Mouse (Mus musculus) CD4-positive, CD25-positive, alpha-beta regulatory T cell, adult 2 months (primary cell): ENCODE results near the gene Spata5.

Experiments used
- DNase-seq: peaks from one replicate; pipeline ENCODE4 v3.0.0-alpha.2; 2012; ENCODE audit warnings: low read depth, low spot score

The Spata5 gene

GRCm38 (mm10) chr3:37419458-37419991 lies at the start of gene Spata5:
Gene Spata5, plus strand, starts transcription at chr3:37419896.
- DNase-seq: peak; percentile 100

- peak; percentile 34 for DNase-seq
Observed at GRCm38 (mm10) chr3:37370407-37370806, 49.3 kb upstream of the Spata5 start.

GRCm38 (mm10) chr3:37373712-37374111 lies 46.0 kb upstream of the Spata5 start:
- DNase-seq: no peak

GRCm38 (mm10) chr3:37377926-37378325 lies 41.8 kb upstream of the Spata5 start:
- DNase-seq: no peak

- no peak for DNase-seq
Observed at GRCm38 (mm10) chr3:37378412-37378811, 41.3 kb upstream of the Spata5 start.

- peak; percentile 37 for DNase-seq
Observed at GRCm38 (mm10) chr3:37379201-37379600, 40.5 kb upstream of the Spata5 start.

- DNase-seq: no peak
Observed at GRCm38 (mm10) chr3:37379930-37380881, 39.5 kb upstream of the Spata5 start.

- DNase-seq: no peak
Observed at GRCm38 (mm10) chr3:37381457-37381856, 38.2 kb upstream of the Spata5 start.

- no peak for DNase-seq
Observed at GRCm38 (mm10) chr3:37383096-37383765, 36.5 kb upstream of the Spata5 start.

- no peak for DNase-seq
Observed at GRCm38 (mm10) chr3:37387310-37387709, 32.4 kb upstream of the Spata5 start.

- no peak for DNase-seq
Observed at GRCm38 (mm10) chr3:37396930-37397608, 22.6 kb upstream of the Spata5 start.

DNA sequence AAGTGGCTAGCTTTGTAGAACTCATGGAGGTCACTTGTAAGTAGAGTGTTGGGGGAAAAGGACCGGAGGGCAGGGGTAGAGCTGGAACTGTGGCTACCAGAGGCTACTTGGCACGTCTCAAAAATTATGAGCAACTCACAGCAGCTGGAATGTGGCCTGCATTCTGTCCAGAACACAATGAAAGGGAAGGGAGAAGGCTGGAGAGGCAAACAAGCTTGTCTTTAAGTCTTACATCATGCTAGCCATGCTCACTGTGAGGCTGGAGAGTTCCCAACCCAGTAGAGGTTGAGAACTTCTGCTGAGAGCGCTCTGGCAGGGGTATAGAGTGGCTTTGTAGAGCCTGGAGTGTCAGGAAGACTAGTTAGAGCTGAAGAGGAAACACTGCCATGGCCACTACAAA lies 22.1 kb upstream of the Spata5 start:
- DNase-seq: no peak

- DNase-seq: no peak
Observed at GRCm38 (mm10) chr3:37398661-37399395, 20.9 kb upstream of the Spata5 start.

DNA sequence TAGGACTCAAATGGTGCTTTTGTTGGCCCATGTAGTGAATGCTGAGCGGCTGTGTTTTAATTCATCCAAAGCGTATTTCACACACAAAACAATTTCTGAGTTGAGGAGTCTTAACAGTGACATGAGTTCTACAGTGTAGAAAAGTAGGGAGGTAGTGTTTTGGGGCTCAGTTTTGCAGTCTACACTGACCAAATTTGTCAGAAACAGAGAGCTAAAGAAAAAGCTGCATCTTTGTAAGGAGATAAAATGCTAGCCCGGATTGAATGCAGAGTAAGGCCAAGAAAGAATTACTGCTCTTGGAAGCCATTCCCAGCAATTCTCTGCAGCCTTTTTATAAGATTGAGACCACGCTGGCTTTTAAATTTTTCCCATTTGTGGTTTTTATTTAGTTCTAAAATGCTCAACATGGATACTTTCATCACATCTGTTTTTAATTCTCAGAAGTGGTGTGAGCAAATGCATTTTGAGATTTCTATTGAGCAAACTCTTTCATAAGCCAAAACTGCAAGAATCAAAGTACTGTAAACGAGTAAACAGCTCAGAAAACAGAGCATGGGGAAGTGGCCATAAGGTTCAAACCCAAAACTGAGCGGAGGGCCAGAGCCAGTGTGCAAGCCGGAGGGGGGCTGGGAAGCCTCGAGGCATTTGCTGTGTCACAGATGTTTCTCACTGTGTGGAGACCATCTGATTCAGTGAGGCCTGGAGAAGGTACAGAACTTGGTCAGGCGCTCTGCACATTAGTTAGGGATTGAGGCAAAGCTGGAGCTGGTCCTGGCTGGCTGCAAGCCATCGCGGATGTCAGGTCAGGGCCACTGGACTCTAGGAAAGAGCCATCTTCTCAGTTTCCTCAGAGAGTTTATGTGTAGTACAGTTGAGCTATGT lies 17.7 kb upstream of the Spata5 start:
- no peak for DNase-seq

- DNase-seq: no peak
Observed at GRCm38 (mm10) chr3:37407598-37407997, 12.1 kb upstream of the Spata5 start.

DNA sequence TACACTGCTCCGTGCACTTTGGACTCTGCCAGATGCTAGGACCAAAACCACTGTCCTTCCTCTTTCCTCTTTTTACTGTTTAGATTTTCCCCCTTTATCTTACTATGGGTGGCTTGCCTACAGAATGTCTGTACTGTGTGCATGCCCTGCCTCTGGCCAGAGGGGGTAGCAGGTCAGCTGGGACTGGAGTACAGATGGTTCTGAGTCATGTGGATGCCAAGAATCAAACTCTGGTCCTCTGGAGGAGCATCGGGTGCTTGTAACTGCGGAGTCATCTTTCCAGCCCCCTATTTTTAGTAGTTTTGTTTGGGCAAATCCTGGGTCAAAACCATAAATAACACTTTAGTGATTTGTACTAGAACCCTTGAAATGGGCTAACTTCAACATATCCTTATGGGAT lies 6.2 kb upstream of the Spata5 start:
- DNase-seq: no peak

DNA sequence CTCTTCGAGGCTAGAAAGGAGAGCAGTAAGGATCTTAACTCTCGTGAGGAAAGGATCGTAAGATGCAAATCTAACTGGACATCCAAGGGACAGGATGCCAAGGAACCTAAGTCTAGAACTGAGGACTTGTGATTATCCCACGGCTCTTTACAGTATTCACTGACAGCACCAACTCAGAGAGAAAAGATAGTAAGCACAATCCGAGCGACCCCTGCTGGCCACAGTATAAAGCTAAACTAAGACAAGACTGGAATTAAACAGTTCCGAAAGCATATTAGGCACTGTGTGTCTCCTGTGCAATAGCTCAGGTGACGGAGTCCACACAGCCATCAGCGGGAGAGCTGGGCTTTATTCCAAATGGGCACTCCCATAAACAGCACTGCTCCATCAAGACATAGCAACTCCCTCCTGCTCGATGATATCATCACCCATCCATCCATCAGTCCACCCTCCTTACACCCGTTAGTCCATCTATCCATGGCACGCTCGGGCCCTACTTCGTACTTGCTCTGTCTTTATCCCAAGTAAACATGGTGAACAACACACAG lies 5.2 kb upstream of the Spata5 start:
- peak; percentile 86 for DNase-seq

DNA sequence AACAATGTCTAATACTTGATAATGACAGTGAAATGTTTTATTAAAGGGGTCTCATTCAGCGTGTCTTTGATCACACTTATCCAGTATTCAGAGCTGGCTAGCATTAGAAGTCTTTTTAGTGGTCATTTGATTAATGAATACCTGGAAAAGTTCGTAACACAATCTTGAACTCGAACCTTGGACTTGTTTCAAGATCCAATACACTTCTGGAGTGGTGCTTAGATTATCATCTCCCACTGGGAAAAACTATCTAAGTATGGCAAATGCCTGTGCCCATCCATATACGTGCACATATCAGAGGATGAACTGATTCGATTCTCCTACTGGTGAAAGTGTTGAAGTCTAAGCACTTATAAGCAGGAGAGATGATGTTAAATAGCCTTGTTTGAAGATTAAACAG lies 1.4 kb upstream of the Spata5 start:
- no peak for DNase-seq

DNA sequence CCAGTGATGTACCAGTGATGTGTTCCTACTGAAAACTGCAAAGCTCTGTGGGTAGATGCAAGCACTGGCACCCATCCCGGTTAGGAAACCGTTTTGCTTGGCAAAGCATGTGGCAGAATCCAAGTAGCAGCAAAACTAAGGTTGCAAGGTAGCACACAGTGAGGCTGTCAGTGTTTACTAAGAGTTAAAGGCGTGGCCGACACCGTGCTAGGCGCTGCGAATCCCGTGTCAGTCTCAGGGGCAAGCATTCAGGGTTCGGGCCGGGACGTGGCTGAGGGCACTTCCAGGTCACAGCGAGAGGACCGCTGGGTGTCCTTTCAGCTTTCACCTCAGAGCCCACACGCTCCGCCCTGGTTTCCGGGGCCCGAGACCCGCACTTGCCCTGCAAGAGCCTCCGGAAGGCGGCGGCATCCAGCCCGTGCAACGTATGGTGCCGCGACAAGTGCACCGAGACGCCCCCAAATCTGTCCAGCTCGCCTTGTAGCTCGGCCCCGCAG lies 687 bp upstream of the Spata5 start:
- DNase-seq: peak; percentile 87

DNA sequence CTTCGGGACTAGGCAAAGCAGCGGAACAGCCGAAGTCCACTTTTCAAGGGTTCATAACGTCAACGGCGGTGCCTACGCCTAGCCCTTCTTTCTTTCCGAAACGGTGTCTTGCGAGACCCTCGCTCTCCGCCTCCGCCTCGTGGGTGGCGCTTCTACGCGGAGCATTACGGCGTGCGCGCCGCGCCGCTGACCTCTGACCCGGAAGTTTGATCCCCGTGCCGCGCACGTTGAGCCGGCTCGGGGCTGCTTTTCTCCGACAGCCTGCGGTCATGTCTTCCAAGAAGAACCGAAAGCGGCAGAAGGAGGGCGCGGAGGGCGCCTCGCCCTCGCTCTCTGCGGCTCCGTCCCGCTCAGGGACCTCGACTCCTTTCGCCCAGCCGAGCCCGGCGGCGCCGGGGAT lies 376 bp downstream of the Spata5 start, which contains the start of gene Nudt6:
TSS of gene Nudt6 (minus strand) at position 140 of the 400 bp plus-strand sequence.
- peak; percentile 96 for DNase-seq
